Mouse (Mus musculus): Measurements from ENCODE around the gene Fcrla.

DNA sequence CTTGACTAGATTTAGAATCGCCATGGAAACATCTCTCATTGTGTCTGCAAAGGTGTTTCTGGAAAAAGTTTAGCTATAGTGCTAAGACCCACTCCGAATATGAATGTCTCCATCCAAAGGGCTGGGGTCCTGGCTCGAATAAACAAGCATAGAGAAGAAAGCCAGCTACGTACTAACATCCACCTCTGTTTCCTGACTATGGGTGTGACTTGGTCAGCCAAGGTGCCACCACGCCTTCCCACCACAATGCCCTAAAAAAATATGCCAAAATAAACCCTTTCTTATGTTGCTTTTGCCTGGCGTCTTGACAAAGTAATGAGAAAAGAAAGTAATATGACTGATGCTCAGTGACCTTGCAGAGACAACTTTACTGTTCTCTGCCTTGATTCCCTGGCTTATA is 45.1 kb upstream of the Fcrla start:
- TF ChIP-seq ZC3H11A (IDR thresholded peaks at IDR 0.05; ENCODE audit: borderline replicate concordance, low read depth, low read length): no peak
- no peak for TF ChIP-seq HCFC1 (IDR thresholded peaks at IDR 0.05; ENCODE audit: borderline replicate concordance, insufficient read depth, low read length)
- TF ChIP-seq MAFK (IDR thresholded peaks at IDR 0.05; ENCODE audit: insufficient read depth, low read depth, low read length): no peak
- no peak for TF ChIP-seq ZNF384 (IDR thresholded peaks at IDR 0.05; ENCODE audit: low read depth, low read length)
- no peak for TF ChIP-seq CHD2 (IDR thresholded peaks at IDR 0.05; ENCODE audit: low read depth, low read length)

Measured in ES-E14 (cell line).